Mouse (Mus musculus) 416B (cell line): ENCODE measurements at regions not wholly inside any gene's neighbourhood (a gene's known extent, or its start where the extent isn't known, plus 50 kb on each side); places are given as distances from the start of the nearest gene placed in this dataset.

Experiments
- DNase-seq: peaks from one replicate; pipeline ENCODE4 v3.0.0; 2011; ENCODE audit warnings: low read depth

DNA sequence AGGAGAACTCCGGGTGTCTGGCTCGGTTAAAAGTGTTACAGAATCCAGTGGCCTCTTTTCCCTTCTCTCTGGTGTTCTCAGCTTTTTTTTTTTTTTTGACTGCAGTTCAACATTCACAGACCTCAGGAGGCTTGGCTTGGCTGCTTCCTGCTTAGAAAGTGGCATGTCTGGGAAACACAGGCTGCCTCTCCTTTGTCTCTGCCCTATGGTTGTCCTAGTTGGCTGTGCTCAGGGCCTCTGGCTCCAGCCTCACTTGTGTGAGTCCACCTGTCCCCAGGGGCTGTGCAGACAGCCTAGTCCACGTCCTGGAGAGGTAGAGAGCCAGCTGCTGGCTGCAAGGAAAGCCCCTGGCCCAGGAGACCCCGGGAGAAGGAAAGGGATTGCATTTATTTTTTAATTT is 212.3 kb upstream of the Rbfox1 start:
- no peak for DNase-seq

DNA sequence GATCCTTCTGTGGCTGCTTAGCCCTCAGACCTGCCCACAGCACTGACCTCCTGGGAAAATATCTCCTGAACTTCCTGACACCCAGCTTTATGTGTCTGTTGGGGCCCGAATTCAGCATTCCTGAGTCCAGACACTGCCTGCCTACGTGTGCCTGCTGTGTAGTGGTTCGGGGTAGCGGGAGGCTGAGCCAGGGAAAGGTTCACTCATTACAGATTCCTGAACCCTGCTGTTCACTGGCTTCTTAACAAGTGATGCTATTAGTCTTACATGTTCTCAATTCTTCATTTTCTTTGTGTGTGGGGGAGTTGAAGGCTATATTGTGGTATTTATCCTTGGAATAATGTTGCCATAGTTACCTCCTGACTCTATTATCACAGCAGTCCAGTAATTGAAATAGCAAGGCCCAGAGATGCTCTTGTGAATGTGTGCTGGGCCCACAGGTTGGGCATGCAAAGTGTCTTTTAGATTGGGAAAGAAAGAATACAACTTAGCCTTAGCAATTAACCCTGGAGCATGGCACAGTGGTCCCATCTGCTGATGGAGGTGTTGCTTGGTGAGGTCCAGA is 216.7 kb upstream of the Rbfox1 start:
- DNase-seq: no peak

DNA sequence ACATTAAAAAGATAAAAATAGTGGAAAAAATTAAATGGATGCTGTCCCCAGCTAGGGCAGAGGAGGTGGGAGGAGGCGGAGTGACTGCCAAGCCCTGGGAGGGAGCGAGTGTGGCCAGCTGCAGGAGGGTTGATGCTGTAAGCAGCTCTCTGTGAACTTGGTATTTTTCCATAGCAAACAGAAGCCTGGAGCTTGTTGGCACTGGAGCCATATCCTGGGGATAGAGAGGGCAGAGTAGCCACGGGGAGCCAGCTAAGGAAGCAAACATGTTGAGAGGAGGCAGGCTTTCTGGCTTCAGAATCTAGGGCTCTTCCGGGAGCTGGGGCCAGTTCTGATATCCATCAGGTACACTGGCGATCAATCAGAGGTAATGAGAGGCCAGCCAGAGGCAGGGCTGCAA is 223.2 kb upstream of the Rbfox1 start:
- no peak for DNase-seq

DNA sequence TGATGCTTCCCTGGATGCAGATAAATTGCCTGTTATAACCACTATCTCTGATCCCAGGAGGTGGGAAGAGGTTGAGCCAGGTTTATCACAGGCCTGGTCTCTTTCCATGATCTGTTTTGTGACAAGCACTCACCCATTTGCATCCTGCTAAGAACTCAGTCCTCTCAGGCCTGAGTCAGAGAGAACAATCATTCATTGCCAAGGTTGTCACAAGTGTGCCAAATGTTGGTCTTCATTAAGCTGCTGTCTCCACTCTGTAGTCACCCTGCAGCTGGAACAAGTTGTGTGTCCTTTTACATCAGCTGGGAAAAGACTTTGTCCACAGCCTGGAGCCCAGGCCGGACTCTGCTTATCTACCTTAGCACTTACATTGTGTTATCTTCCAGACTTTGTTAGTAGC is 233.6 kb upstream of the Rbfox1 start:
- DNase-seq: no peak

DNA sequence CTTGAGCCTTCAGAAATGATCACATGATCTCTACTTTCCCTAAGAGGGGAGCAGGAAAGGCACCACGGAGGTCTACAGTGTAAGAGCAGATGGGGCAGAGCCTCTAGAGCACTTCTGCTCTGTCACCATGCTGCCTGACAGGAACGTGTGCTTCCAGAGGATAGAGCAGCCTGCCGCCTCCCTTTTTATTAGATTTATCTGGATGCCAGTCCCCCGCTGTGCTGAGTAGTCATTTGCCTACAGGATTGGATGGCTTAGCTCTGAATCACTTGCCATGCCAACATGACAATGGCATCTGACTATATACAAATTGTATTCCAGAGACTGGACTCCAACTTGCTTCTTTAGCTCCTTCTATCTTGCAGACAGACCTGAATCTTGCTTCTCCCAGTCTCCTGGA is 234.2 kb upstream of the Rbfox1 start:
- DNase-seq: no peak

DNA sequence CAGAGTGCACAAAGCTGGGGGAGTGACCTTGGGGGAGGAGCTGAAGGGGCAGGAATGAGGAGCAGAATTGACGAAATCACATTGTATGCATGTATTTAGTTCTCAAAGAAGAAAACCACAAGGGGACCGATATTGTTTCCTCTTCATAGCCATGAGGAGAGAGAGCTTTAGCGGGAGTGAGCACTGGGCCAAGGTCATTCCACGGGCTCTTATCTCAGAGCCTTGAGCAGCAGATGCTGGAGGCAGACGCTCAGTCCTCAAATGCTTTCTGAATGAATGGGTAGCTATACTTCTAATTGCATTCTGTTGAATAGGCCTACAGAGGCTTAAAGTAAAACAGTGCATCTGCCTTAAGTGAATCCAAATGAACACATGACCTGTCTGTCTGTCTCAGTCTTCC is 245.2 kb upstream of the Rbfox1 start:
- DNase-seq: no peak

DNA sequence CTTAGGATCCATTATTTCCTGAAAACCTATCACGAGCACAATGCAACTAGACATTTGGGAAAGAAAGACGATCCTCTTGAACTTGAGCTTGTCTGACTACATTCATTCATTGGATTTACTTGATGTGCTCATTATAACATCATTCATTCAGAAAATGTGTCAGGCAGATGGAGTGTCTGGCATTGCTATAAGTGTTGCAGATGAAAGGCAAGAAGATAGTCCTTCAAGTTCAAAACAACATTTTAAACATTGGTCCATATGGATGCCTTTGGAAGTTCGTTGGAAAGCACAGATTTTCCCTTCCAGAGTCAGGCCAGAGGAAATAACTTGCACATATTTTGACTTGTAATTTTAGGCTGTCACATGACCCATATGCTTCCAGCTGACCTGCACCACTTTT is 255.2 kb upstream of the Rbfox1 start:
- DNase-seq: no peak

DNA sequence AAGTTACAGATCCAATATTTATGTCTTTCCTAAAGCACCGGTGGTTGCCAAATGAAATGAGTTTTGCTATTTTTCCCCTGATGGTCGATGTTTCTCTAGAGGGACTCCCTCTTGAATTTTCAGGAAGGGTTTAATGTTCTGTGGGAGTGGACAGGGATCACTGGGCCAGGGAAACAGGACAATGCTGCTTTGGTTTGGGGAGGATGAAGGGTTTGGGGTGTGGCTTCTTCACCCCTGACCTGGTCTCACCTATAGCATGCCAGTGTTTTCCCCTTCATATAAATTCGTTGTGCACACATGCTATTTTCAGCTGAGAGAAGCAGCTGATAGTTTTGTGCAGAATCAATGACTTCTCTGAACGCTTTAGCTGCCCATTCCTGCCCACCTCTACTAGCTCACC is 257.2 kb upstream of the Rbfox1 start:
- DNase-seq: no peak

DNA sequence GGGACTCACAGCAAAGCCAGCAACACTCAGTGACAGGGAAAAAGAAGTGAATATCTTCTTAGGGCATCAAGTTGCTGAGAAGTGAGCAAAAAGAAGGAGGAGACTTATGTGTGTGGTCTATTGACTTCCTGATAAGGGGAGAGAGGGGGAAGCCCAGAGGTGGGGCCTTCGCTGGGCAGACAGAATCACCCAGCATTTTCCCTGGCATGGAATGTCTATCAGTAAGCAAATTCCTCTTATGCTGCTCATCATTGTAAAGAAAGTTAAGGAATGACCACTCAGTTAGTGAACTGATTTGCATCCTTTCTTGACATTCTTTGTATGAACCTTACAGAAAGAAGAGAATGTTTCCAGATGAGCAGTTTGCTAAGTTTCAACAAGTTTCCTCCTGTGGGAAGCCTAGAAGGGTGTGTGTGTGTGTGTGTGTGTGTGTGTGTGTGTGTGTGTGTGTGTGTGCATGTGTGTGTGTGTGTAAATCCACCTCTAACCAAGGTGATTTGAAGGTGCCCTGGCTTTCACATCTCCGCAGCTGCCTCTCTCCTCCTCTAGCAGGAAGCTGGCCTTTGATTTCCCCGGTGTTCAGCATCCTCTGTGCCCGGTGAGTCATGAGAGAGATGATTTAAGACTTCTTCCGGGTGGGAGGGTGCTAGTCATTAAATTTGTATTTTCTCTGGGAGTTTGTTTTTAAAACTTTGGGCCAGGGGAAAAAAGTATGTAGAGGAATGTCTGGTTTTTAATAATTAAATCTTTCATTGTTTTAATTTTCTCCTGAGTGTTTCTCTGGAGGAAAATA is 257.8 kb upstream of the Rbfox1 start:
- no peak for DNase-seq

DNA sequence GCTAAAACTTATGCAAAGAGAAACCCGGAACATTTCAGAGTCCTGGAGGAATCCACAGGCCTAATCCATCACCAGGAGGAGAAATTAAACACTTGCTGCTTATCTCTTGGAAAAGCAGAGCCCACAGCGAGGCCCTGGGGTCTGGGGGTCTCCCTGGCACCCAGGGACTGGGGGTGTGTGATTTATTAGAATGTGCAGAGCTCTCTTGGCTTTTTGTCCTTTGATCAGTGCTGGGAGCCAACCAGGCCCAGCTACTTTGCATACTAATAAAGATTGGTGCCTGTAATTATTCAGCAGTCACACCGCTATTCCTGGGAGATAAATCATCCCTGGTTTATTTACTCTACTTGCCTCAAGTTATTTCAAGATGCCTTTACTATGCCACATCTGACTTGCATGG is 260.0 kb upstream of the Rbfox1 start:
- no peak for DNase-seq

DNA sequence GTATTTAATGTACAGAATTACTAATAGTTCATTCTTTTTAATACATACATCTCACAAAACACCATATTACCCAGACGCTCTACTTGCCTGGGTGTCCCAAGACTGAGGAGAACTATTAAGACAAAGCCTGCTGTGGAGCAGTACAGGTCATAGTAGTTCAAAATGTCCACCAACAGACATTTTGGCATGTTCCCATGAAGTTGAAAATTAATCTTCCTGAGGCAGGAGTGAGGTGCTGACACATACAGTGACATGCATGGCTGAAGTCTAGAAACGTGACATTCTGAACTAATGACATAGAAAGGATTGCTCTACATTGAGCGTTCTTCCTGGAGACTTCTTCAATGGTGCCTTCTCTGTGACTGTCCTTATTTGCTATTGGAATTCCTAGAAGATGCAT is 264.6 kb upstream of the Rbfox1 start:
- no peak for DNase-seq

DNA sequence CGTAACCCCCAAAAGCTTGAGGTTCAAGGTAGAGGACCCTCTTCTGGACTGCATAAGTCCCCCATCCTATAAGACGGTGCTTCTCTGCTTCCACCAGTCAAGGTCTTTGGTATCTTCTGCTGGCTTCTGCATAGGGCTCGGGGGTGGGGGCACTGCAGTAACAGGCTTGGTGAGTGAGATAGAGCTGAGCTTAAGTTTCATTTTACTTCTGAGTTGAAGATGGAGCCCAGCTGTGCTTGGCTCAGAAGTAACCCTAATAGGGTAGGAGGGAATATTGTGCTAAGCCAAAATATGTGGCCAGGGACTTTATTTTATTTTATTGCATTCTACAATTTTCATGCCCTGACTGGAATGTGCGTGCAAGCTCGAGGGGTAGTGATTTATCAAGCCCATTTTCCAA is 268.8 kb upstream of the Rbfox1 start:
- no peak for DNase-seq

DNA sequence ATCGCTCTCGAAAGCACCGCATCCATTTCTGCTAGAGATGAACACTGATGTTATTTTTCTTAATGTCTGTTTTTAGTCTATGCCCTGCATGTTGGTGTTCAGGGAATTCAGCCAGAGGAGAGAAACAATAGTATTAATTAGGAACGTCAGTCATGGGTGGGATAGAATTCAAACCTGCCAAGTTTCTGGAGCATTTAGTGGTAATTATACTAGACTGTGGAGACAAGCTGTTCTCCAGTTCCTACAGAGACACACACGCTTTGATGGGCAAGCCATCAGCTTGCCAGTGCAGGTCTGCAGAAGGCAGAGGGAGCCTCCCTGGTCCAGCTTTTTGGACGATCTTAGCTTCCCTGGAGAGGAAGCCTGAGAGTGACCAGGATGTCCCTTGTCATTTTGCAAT is 289.8 kb upstream of the Rbfox1 start:
- no peak for DNase-seq

DNA sequence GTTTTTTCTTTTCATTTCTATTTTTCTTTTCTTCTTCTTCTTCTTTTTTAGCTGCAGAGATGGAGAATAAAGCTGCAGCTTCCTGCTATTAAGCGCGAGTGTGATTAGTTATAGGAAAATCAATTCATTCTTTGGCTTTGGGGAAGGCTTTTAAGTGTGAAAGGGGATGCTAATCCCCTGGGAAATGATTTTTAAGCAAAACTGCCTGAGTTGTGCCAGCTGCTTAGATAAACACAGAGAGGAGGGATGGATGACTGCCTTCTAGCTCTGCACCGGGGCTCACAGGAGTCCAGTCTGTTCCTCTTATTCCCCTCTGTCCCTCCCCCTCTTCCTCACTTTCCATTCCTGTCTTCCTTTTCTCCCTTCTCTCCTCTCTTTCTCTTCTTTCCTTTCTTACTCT is 306.8 kb upstream of the Rbfox1 start:
- no peak for DNase-seq

DNA sequence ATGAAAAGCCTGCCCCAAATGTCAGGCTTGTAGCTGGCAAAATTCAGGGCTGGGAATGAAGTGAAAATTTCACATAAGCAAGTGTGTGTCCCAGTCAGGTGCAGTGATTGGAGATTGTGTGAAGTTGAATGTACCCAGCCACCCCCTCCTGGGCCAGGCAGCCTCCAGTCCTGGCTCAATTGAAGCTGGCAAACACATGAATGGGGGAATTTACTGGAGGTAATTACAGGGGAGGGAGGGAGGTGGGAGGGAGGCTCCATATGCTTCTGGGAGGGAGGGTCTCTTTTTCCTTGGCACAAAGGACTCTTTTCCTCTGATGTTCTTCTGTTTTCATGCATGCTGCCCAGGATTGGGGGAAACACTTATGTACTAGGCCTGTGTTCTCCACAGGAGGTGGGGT is 312.4 kb upstream of the Rbfox1 start:
- no peak for DNase-seq

DNA sequence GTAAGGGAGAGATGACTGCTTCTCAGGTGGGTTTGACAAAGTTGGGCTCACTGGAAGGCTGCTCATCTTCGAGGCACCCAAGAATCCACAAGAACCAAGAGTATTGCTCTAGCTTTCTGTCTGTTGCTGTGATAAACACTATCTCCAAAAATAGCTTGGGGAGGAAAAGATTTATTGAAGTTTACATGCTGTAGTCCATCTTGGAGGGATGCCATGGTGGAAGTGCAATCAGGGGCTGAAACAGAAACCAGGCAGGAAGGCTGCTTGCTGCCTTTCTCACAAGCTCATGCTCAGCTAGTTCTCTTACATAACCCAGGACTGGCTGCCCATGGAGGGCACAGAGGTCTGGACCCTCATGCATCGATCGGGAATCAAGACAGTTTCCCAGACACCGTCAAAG is 314.5 kb upstream of the Rbfox1 start:
- DNase-seq: no peak

DNA sequence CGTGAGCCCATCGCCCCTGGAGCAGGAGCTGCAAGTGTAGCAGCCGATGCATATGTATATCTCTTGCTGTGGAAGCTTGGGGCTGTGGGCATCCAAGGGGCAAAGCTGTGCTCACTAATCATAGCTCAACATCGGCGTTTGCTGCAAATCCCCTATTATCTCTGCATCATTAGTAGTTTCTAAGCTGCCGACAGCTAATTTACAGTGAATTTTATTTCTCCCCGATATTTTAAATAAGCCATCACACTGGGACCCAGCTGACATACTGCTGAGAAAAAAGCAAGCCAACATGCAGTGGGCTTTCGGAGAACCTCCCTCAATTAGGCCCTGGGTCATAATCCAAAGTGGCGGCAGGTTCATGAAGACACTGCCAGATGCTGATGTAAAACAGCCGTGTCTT is 313.3 kb upstream of the Eef2kmt start:
- DNase-seq: no peak

DNA sequence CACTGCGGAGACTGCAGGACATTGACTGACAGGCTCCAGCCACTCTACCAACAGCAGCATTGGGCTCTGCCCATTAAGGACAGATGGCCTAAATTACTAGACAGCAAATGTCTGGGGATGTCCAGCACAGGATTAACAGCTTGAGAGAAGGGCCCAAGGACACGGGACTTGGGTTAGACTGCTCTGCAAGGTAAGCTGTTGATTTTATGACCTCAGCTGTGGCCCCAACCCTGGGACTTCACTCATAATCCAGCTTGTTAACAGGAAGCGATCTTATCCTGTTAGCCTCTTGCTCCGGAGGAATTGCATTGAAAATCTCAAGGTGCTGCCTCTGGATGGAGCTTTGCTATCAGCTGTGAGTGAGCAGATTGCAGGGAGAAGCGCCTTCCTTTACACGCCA is 293.2 kb upstream of the Eef2kmt start:
- no peak for DNase-seq

DNA sequence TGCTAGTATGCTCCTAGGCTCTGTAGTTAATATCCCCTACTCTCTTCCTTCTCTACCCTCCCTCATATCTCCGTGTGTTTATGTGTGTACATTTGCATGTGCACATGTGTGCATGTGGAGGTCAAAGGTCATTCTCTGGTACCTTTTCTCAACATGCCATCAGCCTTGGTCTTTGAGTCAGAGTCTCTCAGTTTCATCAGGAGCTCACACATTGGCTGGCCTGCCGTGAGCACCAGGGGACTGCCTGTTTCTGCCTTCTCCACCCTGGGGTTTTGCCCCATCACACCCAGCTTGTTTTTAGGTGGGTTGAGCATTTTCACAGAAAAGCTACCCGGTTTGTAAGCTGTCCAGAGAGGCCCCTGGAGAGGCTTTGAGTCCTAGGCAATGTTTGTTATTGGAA is 292.8 kb upstream of the Eef2kmt start:
- no peak for DNase-seq

DNA sequence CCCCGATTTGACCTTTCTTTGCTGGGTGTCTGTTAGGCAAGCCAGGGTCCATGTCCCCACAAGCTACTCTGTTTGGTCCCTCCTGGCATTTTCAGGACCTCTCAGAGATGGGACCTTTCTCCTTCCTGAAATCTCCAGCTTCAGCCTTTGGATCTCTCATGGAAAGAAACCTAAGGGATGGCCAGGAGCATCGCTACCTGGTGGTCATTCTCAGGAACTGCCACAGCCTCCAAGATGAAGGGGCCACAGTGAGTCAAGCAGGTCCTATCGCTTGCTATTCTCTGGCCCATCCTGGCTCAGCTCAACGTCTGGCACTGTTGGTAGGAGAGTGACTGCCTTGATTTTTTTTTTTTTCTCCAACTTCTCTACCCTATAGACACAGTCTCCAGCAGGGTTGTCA is 291.0 kb upstream of the Eef2kmt start:
- DNase-seq: no peak

DNA sequence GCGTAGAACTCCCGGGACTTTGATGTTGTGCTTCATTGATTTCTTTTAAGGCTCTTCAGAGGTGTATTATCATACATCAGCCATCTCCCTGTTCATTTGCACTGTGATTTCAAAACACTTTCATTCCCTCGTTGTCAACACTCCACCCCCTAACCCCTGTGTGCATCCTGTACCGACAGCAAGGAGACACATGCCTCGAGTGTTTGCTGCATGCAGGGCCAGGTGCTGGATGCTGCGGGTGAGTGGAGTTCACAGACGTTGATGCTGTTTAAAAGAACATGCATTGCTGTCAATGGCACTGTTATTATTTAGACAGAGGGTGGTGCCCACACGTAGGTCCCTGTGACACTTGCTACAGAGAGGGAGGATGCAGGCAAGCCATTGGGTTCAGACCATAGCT is 290.0 kb upstream of the Eef2kmt start:
- no peak for DNase-seq

DNA sequence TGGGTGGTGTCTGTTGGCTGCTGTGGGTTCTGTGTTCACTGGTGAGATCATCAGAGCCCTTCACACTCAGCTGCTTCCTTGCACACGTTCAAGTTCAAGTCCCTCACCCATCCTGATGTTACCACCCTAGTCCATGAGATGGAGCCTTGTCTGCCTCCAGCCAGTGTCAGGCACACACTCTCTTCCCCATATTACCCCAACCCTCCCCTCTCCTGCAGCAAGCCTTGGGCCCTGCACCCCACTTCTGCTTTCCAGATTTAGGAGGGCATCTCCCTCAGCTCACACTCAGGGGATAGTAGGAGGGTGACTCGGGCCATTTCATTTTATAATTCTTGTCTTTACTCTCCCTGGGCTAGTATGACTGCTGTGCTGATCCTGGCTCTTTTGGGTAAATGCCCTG is 288.7 kb upstream of the Eef2kmt start:
- no peak for DNase-seq

DNA sequence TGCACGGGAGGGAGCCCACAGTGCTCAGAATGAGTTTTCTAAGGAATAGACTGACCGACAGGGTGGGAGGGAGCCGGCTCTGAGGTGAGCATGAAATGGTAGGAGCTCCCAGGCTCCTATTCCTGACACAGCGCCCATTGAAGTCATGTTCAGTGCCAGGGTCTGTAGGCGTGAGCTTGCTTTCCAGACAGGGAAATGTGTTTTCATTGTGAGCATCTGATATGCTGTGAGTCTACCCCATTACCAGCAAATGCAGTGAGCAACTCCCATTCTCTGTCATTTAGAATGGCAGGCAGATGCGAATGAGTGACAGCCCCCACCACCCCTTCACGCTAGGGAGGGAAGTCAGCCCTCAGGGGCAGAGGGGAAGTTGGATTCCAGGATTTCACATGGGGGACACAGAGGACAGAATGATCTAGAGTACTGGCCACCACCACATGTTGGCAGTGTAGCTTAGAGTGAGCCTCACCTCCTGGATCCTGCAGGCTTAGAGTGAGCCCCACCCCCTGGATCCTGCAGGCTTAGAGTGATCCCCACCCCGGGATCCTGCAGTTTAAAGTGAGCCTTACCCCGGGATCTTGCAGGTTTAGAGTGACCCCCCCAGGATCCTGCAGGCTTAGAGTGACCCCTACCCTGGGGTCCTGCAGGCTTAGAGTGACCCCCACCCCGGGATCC is 283.2 kb upstream of the Eef2kmt start:
- no peak for DNase-seq
